Mouse (Mus musculus): ENCODE results near the gene Rtl1. TPM values are rescaled to one million over a fixed set of nuclear protein-coding genes. Genes with fewer than 3 reads are reported as not detected.

Gene Rtl1
- polyA plus RNA-seq (2012): not detected in 2 replicates

GRCm38 (mm10) chr12:109600230-109600629 is at the start of gene Rtl1:
Gene Rtl1 (minus strand): TSS chr12:109600330.
- no peak for TF ChIP-seq GATA1 (IDR thresholded peaks at IDR 0.05; ENCODE audit: low read length)

DNA sequence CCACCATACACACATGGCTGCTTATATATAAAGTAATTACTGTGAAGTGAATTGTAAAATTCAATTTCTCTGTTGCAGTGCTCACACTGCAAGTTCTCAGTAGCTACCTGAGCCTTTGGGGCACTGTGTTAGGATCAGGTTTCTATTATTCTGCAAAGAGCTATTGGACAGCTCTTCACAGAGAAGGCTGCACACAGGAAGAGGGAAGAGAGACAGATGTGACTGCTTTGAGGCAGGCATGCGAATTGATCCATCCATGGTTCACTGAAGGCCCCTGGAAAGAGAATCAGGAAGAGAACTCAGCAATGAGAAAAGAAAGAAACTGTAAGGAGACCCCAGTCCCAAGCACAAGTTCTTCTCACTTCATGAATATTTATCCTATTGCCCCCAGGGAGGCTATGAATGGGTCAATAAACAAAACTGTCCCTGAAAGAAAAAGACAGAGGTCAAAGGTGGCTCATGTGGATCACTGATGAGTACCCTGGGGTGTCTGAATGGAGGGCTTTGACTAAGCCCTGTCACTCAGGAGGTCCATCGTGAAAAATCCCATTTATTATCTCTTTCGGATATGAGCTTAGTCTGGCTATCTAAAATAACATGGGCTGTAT is 40.5 kb upstream of the Rtl1 start:
- no peak for TF ChIP-seq GATA1 (IDR thresholded peaks at IDR 0.05; ENCODE audit: low read length)

DNA sequence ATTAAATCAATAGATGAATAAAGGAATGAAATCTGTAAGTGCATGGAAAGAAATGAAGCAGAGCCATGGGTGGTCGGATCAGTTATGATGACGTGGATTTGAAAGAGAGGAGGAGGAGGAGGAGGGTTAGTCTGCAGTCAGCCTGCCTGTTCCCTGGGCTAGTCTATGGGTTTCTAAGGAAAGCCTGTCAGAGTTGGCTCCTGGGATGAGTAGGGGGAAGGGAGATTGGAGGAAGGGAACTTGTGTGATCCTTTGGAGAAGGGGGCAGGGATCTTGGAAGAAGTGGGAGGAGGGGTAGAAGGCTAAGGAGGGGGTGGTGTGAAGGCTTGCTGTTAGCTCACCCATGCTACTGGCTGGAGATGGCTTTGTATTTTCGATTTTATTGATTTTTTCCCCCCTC is 31.9 kb upstream of the Rtl1 start:
- no peak for TF ChIP-seq GATA1 (IDR thresholded peaks at IDR 0.05; ENCODE audit: low read length)

GRCm38 (mm10) chr12:109628887-109629286 is 28.8 kb upstream of the Rtl1 start:
- no peak for TF ChIP-seq GATA1 (IDR thresholded peaks at IDR 0.05; ENCODE audit: low read length)

- TF ChIP-seq GATA1 (IDR thresholded peaks at IDR 0.05; ENCODE audit: low read length): no peak
Observed at GRCm38 (mm10) chr12:109626910-109627309, 26.8 kb upstream of the Rtl1 start.

DNA sequence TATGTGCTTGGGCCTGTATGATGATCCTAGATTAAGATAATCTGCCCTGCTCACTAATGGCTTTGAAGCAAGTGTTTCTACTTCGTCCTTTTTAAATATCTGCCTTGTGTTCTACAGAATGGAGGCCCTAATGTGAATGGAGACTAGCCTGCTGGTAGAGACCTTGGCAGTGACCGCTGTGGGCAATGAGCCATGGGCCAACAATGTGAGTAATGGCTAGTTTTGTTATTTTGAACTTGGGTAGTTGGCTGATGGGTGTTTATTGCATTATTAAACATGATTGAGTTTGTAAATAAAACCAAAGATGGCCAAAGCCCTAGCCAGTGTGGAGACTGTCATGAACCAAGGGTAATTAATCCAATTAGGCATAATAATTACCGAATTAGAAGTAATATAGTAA is 20.1 kb upstream of the Rtl1 start:
- TF ChIP-seq GATA1 (IDR thresholded peaks at IDR 0.05; ENCODE audit: low read length): no peak

GRCm38 (mm10) chr12:109617993-109618392 is 17.9 kb upstream of the Rtl1 start:
- no peak for TF ChIP-seq GATA1 (IDR thresholded peaks at IDR 0.05; ENCODE audit: low read length)

GRCm38 (mm10) chr12:109617126-109617525 is 17.0 kb upstream of the Rtl1 start:
- no peak for TF ChIP-seq GATA1 (IDR thresholded peaks at IDR 0.05; ENCODE audit: low read length)

GRCm38 (mm10) chr12:109615371-109615770 is 15.2 kb upstream of the Rtl1 start:
- no peak for TF ChIP-seq GATA1 (IDR thresholded peaks at IDR 0.05; ENCODE audit: low read length)

- TF ChIP-seq GATA1 (IDR thresholded peaks at IDR 0.05; ENCODE audit: low read length): no peak
Observed at GRCm38 (mm10) chr12:109614416-109614815, 14.3 kb upstream of the Rtl1 start.

DNA sequence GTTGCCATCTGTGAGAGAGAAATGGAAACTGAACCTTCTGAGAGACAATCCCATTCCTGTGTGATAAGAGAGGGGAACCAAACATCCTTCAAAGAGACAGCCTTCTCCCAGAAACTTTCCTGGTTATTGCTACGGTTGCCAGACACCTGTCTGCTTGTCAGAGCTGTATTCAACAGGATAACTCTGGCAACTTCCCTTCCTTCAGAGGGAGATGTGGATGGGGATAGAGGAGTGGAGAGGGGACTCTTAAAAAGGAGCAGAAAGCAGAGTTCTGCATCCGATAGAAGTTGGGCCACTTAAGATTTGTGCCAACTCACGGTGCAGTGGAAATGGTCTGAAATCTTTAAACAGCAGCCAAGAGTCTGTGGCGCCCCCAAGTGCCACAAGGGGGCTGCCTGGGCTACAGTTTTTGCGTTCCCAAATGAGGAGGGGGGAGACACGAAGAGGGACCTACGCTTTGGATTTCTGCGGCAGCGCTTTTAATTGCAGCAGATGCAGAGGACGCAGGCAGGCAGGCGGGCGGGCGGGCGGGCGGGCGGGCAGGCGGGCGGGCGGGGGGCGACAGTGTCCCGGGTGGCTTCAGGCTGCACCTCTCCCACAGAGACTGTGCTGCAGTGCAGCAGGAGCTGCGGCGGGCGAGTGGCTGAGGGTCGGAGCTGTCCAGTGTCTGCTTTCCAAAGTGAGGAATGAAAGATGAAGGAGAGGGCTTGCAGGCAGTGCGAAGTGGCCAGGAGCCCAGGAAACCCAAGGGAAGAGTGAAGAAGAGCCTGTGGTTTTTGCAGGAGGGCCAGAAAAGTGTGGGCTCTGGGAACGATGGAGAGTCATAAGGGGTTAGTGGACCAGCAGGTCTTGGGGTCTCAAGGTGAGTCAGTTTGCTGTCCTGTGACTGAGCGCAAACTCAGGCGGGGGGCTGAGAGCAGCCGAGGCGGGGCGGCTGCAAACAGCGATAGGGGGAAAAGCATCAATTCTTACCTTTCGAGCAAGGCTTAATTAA is 12.6 kb upstream of the Rtl1 start:
- TF ChIP-seq GATA1 (IDR thresholded peaks at IDR 0.05; ENCODE audit: low read length): no peak

- TF ChIP-seq GATA1 (IDR thresholded peaks at IDR 0.05; ENCODE audit: low read length): no peak
Observed at GRCm38 (mm10) chr12:109608576-109609440, 8.7 kb upstream of the Rtl1 start.

DNA sequence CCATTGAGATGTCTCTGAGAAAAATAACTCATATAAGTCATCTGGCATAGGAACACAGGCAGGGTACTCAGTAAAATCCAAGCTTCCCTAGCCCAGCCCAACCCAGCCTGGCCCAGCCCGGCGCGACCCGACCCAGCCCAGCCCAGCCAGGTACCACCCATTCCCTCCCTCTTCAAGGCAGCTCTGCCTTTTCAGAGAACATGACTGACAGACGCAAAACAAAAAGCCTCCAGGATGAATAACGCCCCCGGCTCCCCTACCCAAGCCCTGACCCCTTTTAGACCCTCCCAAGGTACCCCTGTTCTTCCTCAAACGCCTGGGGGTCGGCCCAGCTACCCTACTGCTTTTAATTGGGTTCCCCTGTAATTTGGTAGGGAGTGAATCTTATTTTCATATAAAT is 7.8 kb upstream of the Rtl1 start:
- TF ChIP-seq GATA1 (IDR thresholded peaks at IDR 0.05; ENCODE audit: low read length): no peak

DNA sequence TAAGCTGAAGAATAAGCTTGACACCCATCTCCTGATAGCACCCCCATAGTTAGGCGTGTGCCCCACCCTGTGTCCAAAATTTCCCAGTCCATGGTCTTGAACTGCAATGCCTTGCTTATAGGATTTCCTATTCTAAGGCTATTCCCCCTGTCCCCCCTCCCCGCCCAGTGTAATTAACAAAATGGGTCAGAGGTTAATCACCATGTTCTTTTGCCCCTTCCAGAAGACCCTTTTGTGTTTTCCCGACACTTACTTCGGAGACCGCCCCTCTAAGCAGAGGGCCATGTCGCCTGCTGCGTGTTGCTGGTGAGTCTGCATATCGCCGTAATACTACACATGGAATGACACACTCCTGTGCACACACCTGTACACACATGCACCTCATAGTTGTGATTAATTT is 7.1 kb upstream of the Rtl1 start:
- TF ChIP-seq GATA1 (IDR thresholded peaks at IDR 0.05; ENCODE audit: low read length): no peak

- no peak for TF ChIP-seq GATA1 (IDR thresholded peaks at IDR 0.05; ENCODE audit: low read length)
Observed at GRCm38 (mm10) chr12:109604982-109605721, 5.0 kb upstream of the Rtl1 start.

Data from G1E-ER4 (cell line).